Mouse (Mus musculus) bone marrow, adult 2 months (tissue): ENCODE results near the gene Zdhhc19. TPM values are rescaled to one million over a fixed set of nuclear protein-coding genes. Genes with fewer than 3 reads are reported as not detected.
A peak's percentile ranks its signal among the peaks of the same experiment; 100 is the strongest.

Experiments
- H3K27ac ChIP-seq: fragments of 200-500 bp; 2 replicates; pipeline ENCODE4 v1.5.1; 2012; ENCODE audit warnings: low read depth, mild to moderate bottlenecking, control low read depth, inconsistent platforms, low read length; ENCODE audit not compliant: control insufficient read depth, poor library complexity, insufficient read depth
- H3K4me1 ChIP-seq: fragments of 200-500 bp; 2 replicates; pipeline ENCODE4 v1.6.1; 2011; ENCODE audit warnings: low read length; ENCODE audit not compliant: control insufficient read depth, insufficient read depth
- H3K4me3 ChIP-seq: fragments of 200-500 bp; replicated peaks from 2 replicates; pipeline ENCODE3; 2011; ENCODE audit warnings: mild to moderate bottlenecking, low read depth, low read length, control low read depth; ENCODE audit not compliant: control insufficient read depth
- CTCF ChIP-seq: fragments of 200-500 bp; IDR thresholded peaks from 2 replicates; pipeline ENCODE4 v1.5.1; 2011; ENCODE audit warnings: low read length, control low read depth; ENCODE audit not compliant: control insufficient read depth, insufficient read depth
- POLR2A ChIP-seq: fragments of 200-500 bp; IDR thresholded peaks from 2 replicates; pipeline ENCODE4 v1.6.1; 2011; ENCODE audit warnings: low read depth, mild to moderate bottlenecking, control low read depth, low read length, borderline replicate concordance; ENCODE audit not compliant: control insufficient read depth
- WGBS: fragments of 180-500 bp; shearing (Covaris S2); methylation state at CpG from one replicate; pipeline ENCODE4 v1.1.7; 2018; 5-methylcytosine and 5-hydroxymethylcytosine counted together
- polyA plus RNA-seq: library from polyadenylated mRNA; stranded (reverse); fragments of >200 nt; gene quantifications from 2 replicates; pipeline ENCODE4 v1.2.4, GENCODE M21; 2011; ENCODE audit warnings: low replicate concordance; ENCODE audit not compliant: missing spikeins, insufficient read depth, insufficient read length

Zdhhc19 gene
- polyA plus RNA-seq, 1 experiment: not detected

- peak overlapping the region; percentile 26 for H3K27ac ChIP-seq
- WGBS: 77% methylated on average over 5 of the region's 5 CpGs
- no peak for TF ChIP-seq POLR2A
- no peak for TF ChIP-seq CTCF
- peaks cover 10% of the 10 kb centered on the region for H3K4me1 ChIP-seq
- no peak overlapping the region for H3K4me3 ChIP-seq
Measured at GRCm38 (mm10) chr16:32524244-32524615, 28.2 kb downstream of the Zdhhc19 start.

- no peak overlapping the region for H3K4me3 ChIP-seq
- H3K27ac ChIP-seq: no peak overlapping the region
- H3K4me1 ChIP-seq: peaks cover 5% of the 10 kb centered on the region
- TF ChIP-seq POLR2A (no peak), CTCF (no peak)
- 47% methylated on average over 7 of the region's 7 CpGs for WGBS
Measured at GRCm38 (mm10) chr16:32526906-32527305, 30.8 kb downstream of the Zdhhc19 start.

GRCm38 (mm10) chr16:32532878-32533826 lies 37.1 kb downstream of the Zdhhc19 start:
- H3K4me1 ChIP-seq: no peaks in the 10 kb centered on the region; the same call in 1 of the 2 replicates
- 38% methylated on average over 18 of the region's 18 CpGs for WGBS
- no peak overlapping the region for H3K27ac ChIP-seq
- H3K4me3 ChIP-seq: no peak overlapping the region
- no peak for TF ChIP-seq POLR2A
- no peak for TF ChIP-seq CTCF

- Histone ChIP-seq H3K27ac (no peak overlapping the region), H3K4me1 (no peaks in the 10 kb centered on the region; the same call in 1 of the 2 replicates), H3K4me3 (no peak overlapping the region)
- TF ChIP-seq CTCF (no peak), POLR2A (no peak)
- WGBS: 66% methylated on average over 5 of the region's 5 CpGs
Measured at GRCm38 (mm10) chr16:32535157-32535751, 39.2 kb downstream of the Zdhhc19 start.

- Histone ChIP-seq H3K4me1 (peaks cover 5% of the 10 kb centered on the region), H3K27ac (no peak overlapping the region), H3K4me3 (no peak overlapping the region)
- WGBS: 89% methylated on average over 5 of the region's 5 CpGs
- TF ChIP-seq CTCF: no peak
- TF ChIP-seq POLR2A: no peak
Measured at GRCm38 (mm10) chr16:32537867-32538660, 42.0 kb downstream of the Zdhhc19 start.

GRCm38 (mm10) chr16:32538761-32539255 lies 42.7 kb downstream of the Zdhhc19 start:
- TF ChIP-seq POLR2A (no peak), CTCF (no peak)
- WGBS: 64% methylated on average over 3 of the region's 3 CpGs
- H3K4me1 ChIP-seq: peaks cover 5% of the 10 kb centered on the region
- no peak overlapping the region for H3K4me3 ChIP-seq
- H3K27ac ChIP-seq: no peak overlapping the region

- Histone ChIP-seq H3K4me1 (peaks cover 5% of the 10 kb centered on the region), H3K4me3 (no peak overlapping the region), H3K27ac (peak overlapping the region; percentile 26; the same call in 1 of the 2 replicates)
- 39% methylated on average over 6 of the region's 6 CpGs for WGBS
- TF ChIP-seq CTCF (no peak), POLR2A (no peak)
Measured at GRCm38 (mm10) chr16:32541338-32542179, 45.5 kb downstream of the Zdhhc19 start.
